Mouse (Mus musculus): ENCODE data around the gene Ankmy1. TPM values are rescaled to one million over a fixed set of nuclear protein-coding genes. Genes with fewer than 3 reads are reported as not detected.
A peak's percentile ranks its signal among the peaks of the same experiment; 100 is the strongest.

The Ankmy1 gene
- polyA plus RNA-seq, 1 experiment, result not detected

DNA sequence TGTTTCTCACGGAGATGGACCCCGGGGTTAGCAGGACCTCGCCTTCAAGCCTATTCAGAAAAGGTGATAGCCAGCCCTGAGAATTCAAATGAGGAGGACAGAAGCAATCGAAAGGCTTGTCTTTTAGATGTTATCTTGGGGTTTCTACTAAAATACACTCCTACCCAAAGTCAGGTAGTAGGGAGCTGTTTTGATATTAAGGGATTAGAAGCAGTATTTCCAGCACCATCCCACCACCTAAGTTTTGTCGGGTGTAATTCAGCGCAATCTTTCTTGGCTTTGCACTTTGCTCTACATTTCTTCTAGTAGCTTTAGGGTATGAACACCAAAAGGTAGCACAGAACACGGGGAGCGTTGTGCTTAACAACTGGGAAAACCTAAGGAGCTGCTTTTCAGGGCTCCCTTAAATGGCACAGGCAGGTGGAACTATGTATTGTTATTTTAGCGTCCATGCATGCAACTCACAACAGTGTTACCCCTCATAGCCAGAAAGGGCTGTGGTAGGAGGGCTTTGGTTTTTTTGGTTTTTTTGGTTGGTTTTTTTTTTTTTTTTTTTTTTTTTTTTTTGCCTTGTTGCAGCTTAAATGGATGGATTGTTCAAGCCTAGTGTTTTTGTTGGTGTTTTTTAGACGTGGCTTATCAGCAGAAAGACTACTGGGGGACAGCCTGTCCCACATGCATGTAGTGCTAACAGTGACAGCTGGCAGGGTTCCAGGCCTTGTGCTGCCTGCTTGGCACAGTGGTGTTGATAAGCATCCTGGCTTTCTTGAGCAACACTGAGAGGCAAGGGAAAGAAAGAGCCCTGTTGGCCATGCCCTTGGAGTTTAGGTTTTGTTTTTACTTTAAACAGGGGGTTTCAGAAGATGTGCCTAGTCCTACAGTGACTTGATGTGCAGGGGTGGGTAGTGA lies 32.6 kb upstream of the Ankmy1 start:
- H3K4me3 ChIP-seq (ENCODE audit: insufficient read depth, low read length), result peak overlapping the region; percentile 69
- peak overlapping the region; percentile 93; the same call in 1 of the 2 replicates for H3K27ac ChIP-seq (ENCODE audit: insufficient read depth, low read depth, low read length)
- no peak for TF ChIP-seq POLR2A (IDR thresholded peaks at IDR 0.05; ENCODE audit: borderline replicate concordance, low read depth, low read length)
- H3K4me1 ChIP-seq (ENCODE audit: control insufficient read depth, insufficient read depth, low read length), result peaks cover 12% of the 10 kb centered on the region

- TF ChIP-seq CTCF (IDR thresholded peaks at IDR 0.05; ENCODE audit: low read depth, low read length), result no peak
- TF ChIP-seq POLR2A (IDR thresholded peaks at IDR 0.05; ENCODE audit: borderline replicate concordance, low read depth, low read length), result peak; percentile 77; the same call in 1 of the 2 replicates
- H3K27ac ChIP-seq (ENCODE audit: insufficient read depth, low read depth, low read length), result peak within 1 kb of the TSS; percentile 93
- H3K4me3 ChIP-seq (ENCODE audit: insufficient read depth, low read length), result peak within 1 kb of the TSS; percentile 69
- peaks cover 15% of the 10 kb centered on the region for H3K4me1 ChIP-seq (ENCODE audit: control insufficient read depth, insufficient read depth, low read length)
These were observed 31.6 kb upstream of the Ankmy1 start, which contains the start of gene Capn10 for GRCm38 (mm10) chr1:92934182-92934827. Capn10 (plus strand) TSS chr1:92934376.

DNA sequence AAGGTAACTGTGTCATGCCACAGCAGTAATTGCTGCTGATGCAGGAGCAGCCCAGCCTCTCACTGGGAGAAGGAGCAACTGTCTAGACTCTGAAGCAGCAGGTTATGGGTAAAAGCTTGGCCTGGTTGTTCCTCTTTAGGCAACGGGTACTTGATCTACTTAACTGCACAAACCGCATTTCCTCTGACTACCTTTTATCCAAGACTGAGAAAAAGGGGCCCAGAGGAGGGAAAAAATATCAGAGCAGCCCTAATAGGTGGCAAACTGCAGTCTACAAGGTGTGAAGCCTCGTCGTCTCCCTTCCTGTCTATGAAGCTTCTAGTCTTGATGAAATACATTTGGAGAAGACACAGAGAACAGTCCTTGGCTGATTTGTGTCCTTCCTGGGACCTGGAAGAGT lies 30.9 kb upstream of the Ankmy1 start:
- peak overlapping the region; percentile 93 for H3K27ac ChIP-seq (ENCODE audit: insufficient read depth, low read depth, low read length)
- peaks cover 15% of the 10 kb centered on the region for H3K4me1 ChIP-seq (ENCODE audit: control insufficient read depth, insufficient read depth, low read length)
- H3K4me3 ChIP-seq (ENCODE audit: insufficient read depth, low read length), result peak overlapping the region; percentile 69
- TF ChIP-seq POLR2A (IDR thresholded peaks at IDR 0.05; ENCODE audit: borderline replicate concordance, low read depth, low read length) (no peak), CTCF (IDR thresholded peaks at IDR 0.05; ENCODE audit: low read depth, low read length) (no peak)

GRCm38 (mm10) chr1:92930171-92930706 lies 27.5 kb upstream of the Ankmy1 start:
- TF ChIP-seq CTCF (IDR thresholded peaks at IDR 0.05; ENCODE audit: low read depth, low read length), result no peak
- Histone ChIP-seq H3K4me1 (ENCODE audit: control insufficient read depth, insufficient read depth, low read length) (peaks cover 8% of the 10 kb centered on the region), H3K27ac (ENCODE audit: insufficient read depth, low read depth, low read length) (no peak overlapping the region), H3K4me3 (ENCODE audit: insufficient read depth, low read length) (no peak overlapping the region)

GRCm38 (mm10) chr1:92921496-92921895 lies 18.8 kb upstream of the Ankmy1 start:
- H3K4me1 ChIP-seq (ENCODE audit: control insufficient read depth, insufficient read depth, low read length), result peaks cover 17% of the 10 kb centered on the region
- no peak overlapping the region for H3K27ac ChIP-seq (ENCODE audit: insufficient read depth, low read depth, low read length)
- no peak overlapping the region for H3K4me3 ChIP-seq (ENCODE audit: insufficient read depth, low read length)
- TF ChIP-seq CTCF (IDR thresholded peaks at IDR 0.05; ENCODE audit: low read depth, low read length), result no peak
- no peak for TF ChIP-seq POLR2A (IDR thresholded peaks at IDR 0.05; ENCODE audit: borderline replicate concordance, low read depth, low read length)

DNA sequence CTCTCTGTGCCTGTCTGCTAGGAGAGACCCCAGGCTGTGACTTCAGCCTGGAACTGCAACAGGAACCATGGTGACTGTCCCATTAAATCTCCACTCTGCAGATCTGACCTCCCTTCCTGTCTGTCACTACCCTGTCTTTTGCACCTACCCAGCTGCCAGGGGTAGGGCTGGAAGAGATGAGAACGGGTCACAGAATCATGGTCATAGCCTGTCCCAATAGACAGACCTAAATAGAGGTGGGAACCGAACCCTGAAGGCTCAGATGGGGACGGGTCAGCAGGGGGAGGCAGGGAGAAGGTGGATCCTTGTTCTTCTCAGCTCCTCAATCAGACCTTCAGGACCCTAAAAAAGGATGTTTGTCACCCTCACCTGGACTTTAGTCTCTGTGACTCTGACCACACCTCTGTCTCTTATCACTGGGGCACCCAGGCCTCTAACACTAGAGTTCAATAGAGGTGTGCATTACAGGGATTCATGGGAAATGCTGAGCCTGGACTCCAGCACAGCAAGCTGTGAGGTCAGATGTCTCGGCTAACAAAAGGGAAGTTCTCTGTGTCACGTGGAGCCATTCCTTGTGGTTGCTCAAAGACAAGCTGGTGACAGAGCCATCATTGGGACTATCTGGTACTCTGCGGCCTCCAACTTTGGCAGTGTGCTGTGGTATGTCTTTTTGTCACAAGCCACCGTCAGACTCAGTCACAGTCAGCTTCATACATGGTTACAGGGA lies 17.9 kb upstream of the Ankmy1 start:
- TF ChIP-seq CTCF (IDR thresholded peaks at IDR 0.05; ENCODE audit: low read depth, low read length) (no peak), POLR2A (IDR thresholded peaks at IDR 0.05; ENCODE audit: borderline replicate concordance, low read depth, low read length) (no peak)
- H3K4me3 ChIP-seq (ENCODE audit: insufficient read depth, low read length), result no peak overlapping the region
- H3K27ac ChIP-seq (ENCODE audit: insufficient read depth, low read depth, low read length), result peak overlapping the region; percentile 61
- peaks cover 17% of the 10 kb centered on the region for H3K4me1 ChIP-seq (ENCODE audit: control insufficient read depth, insufficient read depth, low read length)

- H3K27ac ChIP-seq (ENCODE audit: insufficient read depth, low read depth, low read length), result no peak overlapping the region
- H3K4me3 ChIP-seq (ENCODE audit: insufficient read depth, low read length), result no peak overlapping the region
- H3K4me1 ChIP-seq (ENCODE audit: control insufficient read depth, insufficient read depth, low read length), result peaks cover 17% of the 10 kb centered on the region
- TF ChIP-seq CTCF (IDR thresholded peaks at IDR 0.05; ENCODE audit: low read depth, low read length) (no peak), POLR2A (IDR thresholded peaks at IDR 0.05; ENCODE audit: borderline replicate concordance, low read depth, low read length) (no peak)
These were observed 17.1 kb upstream of the Ankmy1 start for GRCm38 (mm10) chr1:92919775-92920174.

GRCm38 (mm10) chr1:92919151-92919550 lies 16.4 kb upstream of the Ankmy1 start:
- Histone ChIP-seq H3K4me1 (ENCODE audit: control insufficient read depth, insufficient read depth, low read length) (peaks cover 17% of the 10 kb centered on the region), H3K27ac (ENCODE audit: insufficient read depth, low read depth, low read length) (no peak overlapping the region), H3K4me3 (ENCODE audit: insufficient read depth, low read length) (no peak overlapping the region)
- TF ChIP-seq POLR2A (IDR thresholded peaks at IDR 0.05; ENCODE audit: borderline replicate concordance, low read depth, low read length), result no peak

DNA sequence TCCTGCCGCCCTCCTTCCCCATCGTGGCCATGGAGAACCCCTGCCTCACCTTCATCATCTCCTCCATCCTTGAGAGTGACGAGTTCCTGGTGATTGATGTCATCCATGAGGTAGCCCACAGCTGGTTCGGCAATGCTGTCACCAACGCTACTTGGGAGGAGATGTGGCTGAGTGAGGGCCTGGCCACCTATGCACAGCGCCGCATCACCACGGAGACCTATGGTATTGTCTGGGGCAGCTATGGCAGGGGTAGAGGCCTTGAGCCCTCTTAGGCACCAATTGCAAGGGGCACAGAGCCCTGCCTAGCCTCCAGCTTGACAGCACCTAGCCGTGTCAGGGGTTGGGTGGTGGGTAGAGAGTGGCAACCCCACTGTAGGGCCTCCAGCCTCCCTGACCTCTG lies 14.0 kb upstream of the Ankmy1 start:
- Histone ChIP-seq H3K4me1 (ENCODE audit: control insufficient read depth, insufficient read depth, low read length) (peaks cover 17% of the 10 kb centered on the region), H3K4me3 (ENCODE audit: insufficient read depth, low read length) (no peak overlapping the region), H3K27ac (ENCODE audit: insufficient read depth, low read depth, low read length) (no peak overlapping the region)
- TF ChIP-seq CTCF (IDR thresholded peaks at IDR 0.05; ENCODE audit: low read depth, low read length) (no peak), POLR2A (IDR thresholded peaks at IDR 0.05; ENCODE audit: borderline replicate concordance, low read depth, low read length) (no peak)
